Mouse (Mus musculus) stomach, embryonic 15.5 days (tissue): ENCODE measurements around the gene Trub1. TPM values are rescaled to one million over a fixed set of nuclear protein-coding genes. Genes with fewer than 3 reads are reported as not detected.

Source experiments
- ATAC-seq: fragments of 200-750 bp; cut with Nextera tagmentation; 2 replicates; pipeline ENCODE4 v1.8.0; 2017; ENCODE audit warnings: low read depth, moderate number of reproducible peaks, moderate TSS enrichment; ENCODE audit not compliant: insufficient read depth, low FRiP score
- H3K27ac ChIP-seq: fragments of 300-500 bp; sonication (generic); 2 replicates; pipeline ENCODE4 v1.5.1; 2015; ENCODE audit warnings: mild to moderate bottlenecking, inconsistent platforms
- H3K27me3 ChIP-seq: fragments of 300-500 bp; sonication (generic); replicated peaks from 2 replicates; pipeline ENCODE4 v1.6.1; 2015; ENCODE audit warnings: inconsistent platforms
- H3K36me3 ChIP-seq: fragments of 300-500 bp; sonication (generic); 2 replicates; pipeline ENCODE4 v1.6.1; 2015; ENCODE audit warnings: inconsistent platforms
- H3K4me1 ChIP-seq: fragments of 300-500 bp; sonication (generic); 2 replicates; pipeline ENCODE4 v1.6.1; 2015; ENCODE audit warnings: inconsistent platforms
- H3K4me2 ChIP-seq: fragments of 300-500 bp; sonication (generic); 2 replicates; pipeline ENCODE4 v1.6.1; 2015; ENCODE audit warnings: mild to moderate bottlenecking, inconsistent platforms
- H3K4me3 ChIP-seq: fragments of 300-500 bp; sonication (generic); replicated peaks from 2 replicates; pipeline ENCODE4 v1.5.1; 2015; ENCODE audit warnings: inconsistent platforms
- H3K9ac ChIP-seq: fragments of 300-500 bp; sonication (generic); 2 replicates; pipeline ENCODE4 v1.6.1; 2015; ENCODE audit warnings: inconsistent platforms
- H3K9me3 ChIP-seq: fragments of 300-500 bp; sonication (generic); 2 replicates; pipeline ENCODE4 v1.6.1; 2016; ENCODE audit warnings: inconsistent platforms
- WGBS: fragments of 180-500 bp; shearing (Covaris S2); methylation state at CpG from one replicate; pipeline ENCODE4 v1.1.7; 2015; 5-methylcytosine and 5-hydroxymethylcytosine counted together
- polyA plus RNA-seq: library from polyadenylated mRNA; unstranded; fragments of >200 nt; fragmentation: Nextera tagmentation; extraction: Ambion mirVana; gene quantifications from 2 replicates; pipeline ENCODE4 v1.2.1, GENCODE M21; 2015

The Trub1 gene
- polyA plus RNA-seq, 1 experiment from 2014 or later, result 24.7 TPM

DNA sequence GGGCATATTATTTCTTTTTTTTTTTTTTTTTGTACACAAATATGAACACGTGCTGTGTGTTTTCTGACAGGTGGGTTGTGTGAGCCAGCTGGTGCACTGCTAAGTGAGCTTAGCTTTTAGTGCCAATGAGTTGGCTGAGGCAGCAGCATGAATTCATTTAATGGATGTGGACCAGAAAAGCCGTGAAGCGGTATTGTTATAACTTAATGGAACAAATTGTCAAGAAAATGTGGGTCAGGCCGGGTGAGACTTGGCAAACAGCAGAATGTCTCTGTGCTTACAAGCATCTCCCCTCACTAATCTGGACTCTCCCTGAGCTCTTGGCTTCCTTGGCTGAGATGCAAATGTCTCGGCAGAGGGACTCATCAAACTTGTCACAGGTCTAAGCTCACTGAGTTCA lies 7.7 kb upstream of the Trub1 start:
- Histone ChIP-seq H3K27me3 (no peaks in the 10 kb centered on the region), H3K9me3 (no peaks in the 10 kb centered on the region), H3K9ac (no peak overlapping the region), H3K36me3 (no peaks in the 10 kb centered on the region), H3K4me3 (no peak overlapping the region), H3K4me1 (peaks cover 10% of the 10 kb centered on the region), H3K27ac (no peak overlapping the region), H3K4me2 (no peak overlapping the region)
- WGBS, result 33% methylated on average over 5 of the region's 5 CpGs
- no peak for ATAC-seq

DNA sequence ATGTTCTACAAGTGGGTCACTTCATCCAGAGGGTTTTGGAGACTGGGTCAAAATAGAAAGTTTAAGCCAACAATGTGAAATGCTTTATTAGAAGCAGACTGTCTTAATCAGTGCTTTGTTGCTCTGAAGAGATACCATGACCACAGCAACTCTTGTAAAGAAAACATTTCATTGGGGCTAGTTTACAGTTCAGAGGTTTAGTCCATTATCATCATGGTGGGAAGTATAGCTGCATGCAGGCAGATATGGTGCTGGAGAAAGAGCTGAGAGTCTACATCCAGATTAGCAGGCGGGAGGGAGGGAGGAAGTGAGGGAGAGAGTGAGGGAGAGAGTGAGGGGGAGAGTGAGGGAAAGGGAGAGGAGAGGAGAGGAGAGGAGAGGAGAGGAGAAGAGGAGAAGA lies 1.9 kb upstream of the Trub1 start:
- Histone ChIP-seq H3K9me3 (no peaks in the 10 kb centered on the region), H3K27me3 (no peaks in the 10 kb centered on the region), H3K27ac (no peak overlapping the region), H3K4me2 (no peak overlapping the region), H3K4me1 (peaks cover 9% of the 10 kb centered on the region), H3K36me3 (no peaks in the 10 kb centered on the region), H3K4me3 (no peak overlapping the region), H3K9ac (no peak overlapping the region)
- ATAC-seq, result no peak
- 81% methylated on average over 1 of the region's 1 CpGs for WGBS

DNA sequence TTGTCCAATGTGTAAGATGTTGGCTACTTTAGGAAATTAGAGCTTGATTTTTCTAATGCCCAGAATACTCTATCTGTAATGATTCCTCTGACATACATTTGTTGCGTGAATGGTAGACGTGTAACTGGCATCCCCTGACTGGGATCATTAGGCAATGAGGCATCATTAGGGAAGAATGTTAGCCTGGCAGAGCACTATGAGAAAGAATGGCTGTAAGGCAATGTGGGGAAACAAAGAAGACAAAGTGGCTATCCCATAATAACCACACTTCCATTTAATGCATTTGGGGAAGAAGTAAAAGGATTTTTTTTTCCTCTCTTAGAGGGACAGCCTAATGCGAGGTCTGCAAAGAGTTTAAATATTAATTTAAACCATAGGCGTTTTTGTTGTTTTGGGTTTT lies 950 bp upstream of the Trub1 start:
- 87% methylated on average over 4 of the region's 4 CpGs for whole genome bisulfite sequencing
- Histone ChIP-seq H3K4me1 (peaks cover 7% of the 10 kb centered on the region), H3K36me3 (no peaks in the 10 kb centered on the region), H3K27me3 (no peaks in the 10 kb centered on the region), H3K4me2 (no peak overlapping the region), H3K9me3 (no peaks in the 10 kb centered on the region), H3K9ac (no peak overlapping the region), H3K27ac (no peak overlapping the region), H3K4me3 (no peak overlapping the region)
- no peak for ATAC-seq

DNA sequence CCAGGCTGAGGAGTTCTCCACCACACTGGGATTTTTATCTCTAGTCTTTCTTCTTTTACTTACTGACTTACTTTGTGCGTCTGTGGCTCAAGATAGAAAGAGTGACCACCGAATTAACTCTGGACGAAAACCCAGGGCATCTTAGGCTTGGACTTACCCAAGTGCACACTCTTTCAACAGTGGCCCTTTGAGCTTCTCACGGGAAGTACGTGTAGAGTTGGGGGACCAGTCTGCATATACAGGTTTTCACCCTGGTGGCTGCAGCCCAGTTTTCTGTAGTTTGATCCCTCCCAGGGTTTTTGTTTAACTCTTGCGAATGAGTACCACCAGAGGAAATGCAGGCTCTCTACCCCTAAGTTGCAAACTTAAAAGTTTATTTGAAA lies 497 bp downstream of the Trub1 start:
- Histone ChIP-seq H3K36me3 (0 out of 2 replicates have a peak, but pooled peaks cover 2% of the 10 kb centered on the region), H3K27ac (peak overlapping the region; percentile 72; the same call in 1 of the 2 replicates), H3K27me3 (no peaks in the 10 kb centered on the region), H3K4me3 (peak overlapping the region; percentile 93), H3K4me1 (peaks cover 7% of the 10 kb centered on the region), H3K9ac (peak overlapping the region; percentile 91), H3K4me2 (peak overlapping the region; percentile 62), H3K9me3 (no peaks in the 10 kb centered on the region)
- WGBS, result 2% methylated on average over 6 of the region's 6 CpGs
- ATAC-seq, result peak; percentile 4; the same call in 1 of the 2 replicates

DNA sequence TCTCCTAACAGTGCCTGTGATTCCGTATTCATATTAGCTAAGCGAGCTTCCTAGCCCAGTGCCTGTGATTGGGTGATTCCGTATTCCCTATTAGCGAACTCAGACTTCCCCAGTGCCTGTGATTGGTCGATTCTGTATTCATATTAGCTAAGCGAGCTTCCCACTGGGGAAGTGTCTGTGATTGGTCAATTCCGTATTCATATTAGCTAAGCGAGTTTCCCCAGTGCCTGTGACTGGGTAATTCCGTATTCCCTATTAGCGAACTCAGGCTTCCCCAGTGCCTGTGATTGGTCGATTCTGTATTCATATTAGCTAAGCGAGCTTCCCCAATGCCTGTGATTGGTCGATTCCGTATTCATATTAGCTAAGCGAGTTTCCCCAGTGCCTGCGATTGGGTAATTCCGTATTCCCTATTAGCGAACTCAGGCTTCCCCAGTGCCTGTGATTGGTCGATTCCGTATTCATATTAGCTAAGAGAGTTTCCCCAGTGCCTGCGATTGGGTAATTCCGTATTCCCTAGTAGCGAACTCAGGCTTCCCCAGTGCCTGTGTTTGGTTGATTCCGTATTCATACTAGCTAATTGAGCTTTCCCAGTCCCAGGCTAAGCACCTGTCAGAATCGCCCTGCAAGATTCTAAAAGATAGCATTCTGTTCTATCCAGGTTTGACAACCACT lies 2.7 kb downstream of the Trub1 start:
- peaks cover 7% of the 10 kb centered on the region for H3K4me1 ChIP-seq
- WGBS, result 93% methylated on average over 25 of the region's 25 CpGs
- no peaks in the 10 kb centered on the region for H3K9me3 ChIP-seq
- no peak overlapping the region for H3K4me3 ChIP-seq
- H3K27me3 ChIP-seq, result no peaks in the 10 kb centered on the region
- H3K27ac ChIP-seq, result no peak overlapping the region
- peaks cover 4% of the 10 kb centered on the region; the same call in 1 of the 2 replicates for H3K36me3 ChIP-seq
- ATAC-seq, result no peak
- H3K4me2 ChIP-seq, result no peak overlapping the region
- H3K9ac ChIP-seq, result no peak overlapping the region

DNA sequence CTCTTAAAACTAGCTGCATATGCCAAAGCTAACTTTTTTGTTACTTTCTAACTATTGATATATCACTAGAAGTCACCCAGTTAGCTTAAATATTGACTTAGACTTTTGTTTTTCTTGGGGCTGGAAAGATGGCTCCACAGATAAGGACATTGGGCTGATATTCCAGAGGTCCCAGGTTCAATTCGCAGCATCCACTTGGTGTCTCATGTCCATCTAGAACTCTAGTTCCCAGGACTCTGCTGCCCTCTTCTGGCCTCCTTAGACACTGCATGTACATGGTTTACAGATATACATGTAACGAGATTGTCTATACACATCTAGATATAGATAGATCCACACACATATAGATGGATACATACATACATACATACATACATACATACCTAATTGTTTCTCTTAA lies 4.4 kb downstream of the Trub1 start:
- Histone ChIP-seq H3K27ac (no peak overlapping the region), H3K9ac (no peak overlapping the region), H3K9me3 (no peaks in the 10 kb centered on the region), H3K4me2 (no peak overlapping the region), H3K4me1 (peaks cover 7% of the 10 kb centered on the region), H3K27me3 (no peaks in the 10 kb centered on the region), H3K36me3 (peaks cover 7% of the 10 kb centered on the region; the same call in 1 of the 2 replicates), H3K4me3 (no peak overlapping the region)
- WGBS, result 81% methylated on average over 2 of the region's 2 CpGs
- ATAC-seq, result no peak

DNA sequence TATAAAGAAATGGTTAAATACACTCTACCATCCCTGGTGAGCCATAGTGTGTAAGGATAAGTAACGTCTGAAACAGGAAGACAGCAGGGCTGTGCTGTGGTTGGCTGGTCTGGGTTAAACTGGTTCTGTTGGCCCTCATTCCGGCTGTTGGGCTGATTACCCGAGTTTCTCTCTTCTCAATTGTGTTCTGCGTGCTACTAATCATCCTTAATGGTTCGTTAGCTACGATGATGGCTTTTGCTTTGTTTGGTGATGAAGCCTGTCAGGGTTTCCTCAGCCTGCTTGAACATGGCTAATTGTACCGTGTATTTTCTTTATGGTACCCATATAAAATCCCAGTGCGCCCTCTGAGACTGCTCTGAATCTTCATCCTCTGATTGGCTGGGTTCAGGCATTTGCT lies 11.0 kb downstream of the Trub1 start:
- no peak overlapping the region for H3K4me3 ChIP-seq
- ATAC-seq, result no peak
- no peaks in the 10 kb centered on the region for H3K4me1 ChIP-seq
- no peak overlapping the region for H3K4me2 ChIP-seq
- no peaks in the 10 kb centered on the region for H3K9me3 ChIP-seq
- WGBS, result 89% methylated on average over 8 of the region's 8 CpGs
- H3K27ac ChIP-seq, result no peak overlapping the region
- no peaks in the 10 kb centered on the region for H3K27me3 ChIP-seq
- H3K9ac ChIP-seq, result no peak overlapping the region
- H3K36me3 ChIP-seq, result peaks cover 3% of the 10 kb centered on the region; the same call in 1 of the 2 replicates

DNA sequence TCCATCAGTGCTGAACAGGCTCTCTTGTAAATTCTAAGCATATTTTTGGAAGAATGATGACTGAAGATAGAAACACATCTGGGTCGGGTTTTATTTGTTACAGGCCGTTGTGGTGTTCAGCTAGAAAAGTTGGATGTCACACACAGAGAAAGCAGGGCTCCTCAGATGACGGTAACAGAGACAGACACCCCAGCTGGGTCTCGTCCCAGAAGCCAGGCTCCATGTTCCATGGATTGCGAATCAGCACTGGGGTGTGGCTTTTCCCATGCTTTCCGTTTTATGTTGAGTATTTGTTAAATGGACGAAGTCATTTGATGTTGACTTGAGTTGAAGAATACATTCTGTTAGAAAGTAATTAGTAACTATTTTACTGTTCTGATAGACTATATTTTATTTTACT lies 13.0 kb downstream of the Trub1 start:
- Histone ChIP-seq H3K9ac (no peak overlapping the region), H3K4me2 (no peak overlapping the region), H3K27me3 (no peaks in the 10 kb centered on the region), H3K36me3 (peaks cover 3% of the 10 kb centered on the region; the same call in 1 of the 2 replicates), H3K4me3 (no peak overlapping the region), H3K4me1 (no peaks in the 10 kb centered on the region), H3K9me3 (no peaks in the 10 kb centered on the region), H3K27ac (no peak overlapping the region)
- no peak for ATAC-seq
- 54% methylated on average over 7 of the region's 7 CpGs for WGBS

DNA sequence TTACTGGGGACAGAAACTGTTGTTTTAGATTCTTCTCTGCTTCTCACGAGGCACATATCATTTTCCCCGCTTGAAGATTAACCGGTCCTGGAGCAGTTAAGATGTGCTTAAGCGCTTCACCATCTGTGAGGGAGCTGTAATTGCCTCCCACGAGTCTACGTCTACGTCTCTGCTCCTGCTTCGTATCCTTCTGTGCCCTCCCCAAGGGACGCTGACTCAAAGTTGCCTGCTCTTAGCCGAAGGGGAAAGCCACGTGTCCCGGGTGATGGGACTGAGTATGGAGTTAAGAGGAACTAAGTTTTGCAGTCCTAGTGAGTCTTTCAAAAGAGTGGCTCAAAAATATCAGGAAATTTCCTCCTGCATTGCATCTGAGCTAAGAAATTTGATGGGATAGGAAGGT lies 18.3 kb downstream of the Trub1 start:
- no peaks in the 10 kb centered on the region for H3K4me1 ChIP-seq
- 87% methylated on average over 12 of the region's 12 CpGs for WGBS
- H3K4me2 ChIP-seq, result no peak overlapping the region
- H3K9ac ChIP-seq, result no peak overlapping the region
- no peak for ATAC-seq
- H3K27me3 ChIP-seq, result no peaks in the 10 kb centered on the region
- no peaks in the 10 kb centered on the region for H3K9me3 ChIP-seq
- no peaks in the 10 kb centered on the region; the same call in 1 of the 2 replicates for H3K36me3 ChIP-seq
- H3K27ac ChIP-seq, result no peak overlapping the region
- H3K4me3 ChIP-seq, result no peak overlapping the region

DNA sequence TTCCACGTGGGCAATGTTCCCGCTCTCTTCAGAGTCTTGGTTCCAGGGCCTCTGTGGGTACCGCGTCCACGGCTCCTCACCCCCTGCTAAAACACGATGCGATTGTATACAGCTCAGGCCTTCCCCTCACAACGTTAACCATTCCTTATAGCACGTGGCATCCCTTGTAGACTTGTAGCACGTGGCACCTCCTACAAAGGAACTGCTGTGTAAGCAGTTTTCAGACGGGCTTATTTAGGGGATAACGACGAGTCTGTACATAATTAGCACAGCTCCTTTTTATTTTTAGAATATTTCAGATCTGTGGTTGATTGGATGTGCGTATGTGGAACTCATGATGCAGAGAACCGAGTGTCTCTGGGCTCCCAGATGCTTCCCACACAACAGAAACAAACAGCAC lies 19.5 kb downstream of the Trub1 start:
- H3K27me3 ChIP-seq, result no peaks in the 10 kb centered on the region
- H3K9ac ChIP-seq, result no peak overlapping the region
- H3K27ac ChIP-seq, result no peak overlapping the region
- H3K36me3 ChIP-seq, result no peaks in the 10 kb centered on the region; the same call in 1 of the 2 replicates
- no peak for ATAC-seq
- no peak overlapping the region for H3K4me2 ChIP-seq
- H3K4me1 ChIP-seq, result no peaks in the 10 kb centered on the region
- H3K9me3 ChIP-seq, result no peaks in the 10 kb centered on the region
- WGBS, result 90% methylated on average over 15 of the region's 15 CpGs
- H3K4me3 ChIP-seq, result no peak overlapping the region

DNA sequence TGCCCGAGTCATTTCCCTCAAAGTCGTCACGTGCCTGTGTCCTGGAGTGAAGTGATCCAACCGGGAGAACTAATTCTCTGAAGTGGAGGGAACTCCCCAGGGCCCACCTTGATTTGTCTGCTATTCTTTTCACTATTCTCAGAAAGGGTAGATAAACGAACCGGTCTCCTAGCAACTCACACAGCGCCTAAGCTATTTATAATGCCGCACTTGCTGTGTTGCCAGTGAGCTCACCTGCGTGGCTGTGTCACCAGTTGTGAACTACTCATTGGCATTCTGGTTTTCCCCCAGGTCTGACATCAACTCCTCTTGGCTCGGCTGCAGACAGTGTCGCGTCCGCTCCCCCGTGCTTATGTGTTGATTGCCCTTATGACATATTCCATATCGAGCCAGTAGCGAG lies 20.6 kb downstream of the Trub1 start:
- Histone ChIP-seq H3K4me2 (no peak overlapping the region), H3K27ac (no peak overlapping the region), H3K4me1 (no peaks in the 10 kb centered on the region), H3K9me3 (no peaks in the 10 kb centered on the region), H3K4me3 (no peak overlapping the region), H3K27me3 (no peaks in the 10 kb centered on the region), H3K36me3 (no peaks in the 10 kb centered on the region; the same call in 1 of the 2 replicates), H3K9ac (no peak overlapping the region)
- ATAC-seq, result peak; percentile 58
- WGBS, result 65% methylated on average over 16 of the region's 16 CpGs

DNA sequence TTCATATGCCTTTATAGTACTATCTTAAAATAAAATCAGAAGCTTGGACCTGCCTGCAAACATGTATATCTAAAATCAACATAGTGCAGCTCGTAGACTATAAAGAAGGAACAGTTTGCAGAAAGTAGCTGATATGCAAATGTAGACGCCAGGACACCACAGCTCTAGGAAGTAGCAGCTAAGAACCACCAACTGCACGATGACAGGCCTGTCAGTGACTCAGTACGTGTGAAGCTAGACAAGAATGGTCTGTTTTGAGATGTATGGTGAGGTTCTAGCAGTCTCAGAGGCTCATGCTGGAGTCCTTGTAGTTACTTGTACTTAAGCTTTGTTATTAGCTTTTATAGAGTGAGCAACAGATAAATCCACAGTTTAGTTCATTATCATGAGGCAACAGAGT lies 22.6 kb downstream of the Trub1 start:
- no peak overlapping the region for H3K27ac ChIP-seq

DNA sequence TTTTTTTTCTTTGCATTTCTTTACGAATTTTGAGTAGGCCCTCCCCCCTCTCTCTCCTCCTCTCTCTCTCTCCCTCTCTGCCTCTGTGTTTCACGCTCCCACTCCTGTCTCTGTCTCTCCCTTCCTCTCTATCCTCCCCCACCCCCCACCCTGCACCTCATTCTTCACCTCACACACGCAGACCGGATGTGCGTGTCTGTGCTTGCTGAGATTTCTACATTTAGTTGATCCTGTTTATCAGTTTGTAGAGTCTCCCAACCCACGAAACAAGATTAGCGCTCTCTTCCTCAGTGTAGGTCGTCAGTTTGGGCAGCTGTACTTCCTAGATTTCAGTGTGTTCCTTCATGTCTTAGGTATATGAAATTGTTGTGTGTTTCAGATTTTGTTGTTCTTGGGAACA lies 24.6 kb downstream of the Trub1 start:
- Histone ChIP-seq H3K27me3 (no peaks in the 10 kb centered on the region), H3K4me2 (no peak overlapping the region), H3K9ac (no peak overlapping the region), H3K4me1 (no peaks in the 10 kb centered on the region), H3K36me3 (no peaks in the 10 kb centered on the region), H3K27ac (no peak overlapping the region), H3K9me3 (no peaks in the 10 kb centered on the region), H3K4me3 (no peak overlapping the region)
- 36% methylated on average over 8 of the region's 8 CpGs for WGBS
- ATAC-seq, result no peak

More for the DNA sequence above, 22.6 kb downstream of the Trub1 start:
- no peaks in the 10 kb centered on the region for H3K36me3 ChIP-seq
- no peak overlapping the region for H3K9ac ChIP-seq
- ATAC-seq, result peak; percentile 60; the same call in 1 of the 2 replicates
- H3K4me2 ChIP-seq, result no peak overlapping the region
- no peaks in the 10 kb centered on the region for H3K27me3 ChIP-seq
- no peaks in the 10 kb centered on the region for H3K9me3 ChIP-seq
- no peak overlapping the region for H3K4me3 ChIP-seq
- no peaks in the 10 kb centered on the region for H3K4me1 ChIP-seq
- 57% methylated on average over 4 of the region's 4 CpGs for WGBS
